Mouse (Mus musculus): ENCODE data around the gene F2rl1. TPM values are rescaled to one million over a fixed set of nuclear protein-coding genes. Genes with fewer than 3 reads are reported as not detected.
"Not testable (repeated sequence)": the region's sequence is repeated elsewhere in the genome, so short reads cannot be mapped to it uniquely, and the experiment has no call there.

F2rl1 gene
- total and polyA plus RNA-seq, 3 experiments, result 0.05 TPM; not detected in 2

DNA sequence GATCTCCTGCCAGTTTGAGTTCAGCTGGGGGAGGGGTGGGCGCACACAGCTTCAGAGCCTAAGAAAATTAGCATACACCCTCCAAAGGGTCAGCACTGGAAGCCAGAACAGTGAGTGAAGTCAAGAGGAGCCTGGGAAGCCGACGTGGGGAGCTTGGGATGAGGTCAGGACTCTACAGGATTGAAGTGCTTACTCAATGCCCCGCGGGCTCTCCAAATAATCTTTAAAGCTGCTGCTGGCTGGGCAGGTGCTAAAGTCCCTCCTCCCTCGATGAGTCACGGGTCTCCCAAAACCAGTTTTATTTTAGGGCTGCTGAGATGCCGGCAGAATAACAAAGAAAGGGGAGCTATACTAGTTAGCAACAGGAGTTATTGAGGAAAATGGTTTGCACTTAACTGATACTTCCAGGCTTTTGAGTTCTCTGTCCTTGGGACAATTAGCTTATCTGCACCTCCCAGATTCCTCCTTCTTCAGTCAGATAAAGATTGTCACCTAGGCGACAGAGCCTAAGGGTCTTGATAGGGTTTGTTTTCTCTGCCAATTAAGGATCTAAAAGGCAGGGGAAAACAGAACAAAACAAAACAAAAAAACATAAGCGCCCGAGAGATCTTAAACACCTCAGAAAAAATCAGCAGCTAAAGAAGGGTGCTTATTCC lies 10.6 kb upstream of the F2rl1 start:
- H3K36me3 ChIP-seq (replicated peaks), result no peaks in the 10 kb centered on the region
- peak; percentile 64 for ATAC-seq (ENCODE audit: extremely low read depth, insufficient number of reproducible peaks, low FRiP score, poor library complexity, severe bottlenecking)
- peaks cover 2% of the 10 kb centered on the region; the same call in 1 of the 2 replicates for H3K27me3 ChIP-seq (ENCODE audit: insufficient read depth, low read length)
- TF ChIP-seq TAL1 (conservative IDR thresholded peaks at IDR 0.05; ENCODE audit: low read depth, low read length) (peak; percentile 78), GATA1 (IDR thresholded peaks at IDR 0.05; ENCODE audit: borderline replicate concordance, low read length) (no peak)
- peak; percentile 50 for DNase-seq (ENCODE audit: low spot score)
- peak overlapping the region; percentile 67 for H3K4me3 ChIP-seq (ENCODE audit: low read depth, low read length)
- no peaks in the 10 kb centered on the region for H3K9me3 ChIP-seq (replicated peaks)
- peaks cover 75% of the 10 kb centered on the region for H3K4me1 ChIP-seq (ENCODE audit: insufficient read depth, low read depth, low read length)

DNA sequence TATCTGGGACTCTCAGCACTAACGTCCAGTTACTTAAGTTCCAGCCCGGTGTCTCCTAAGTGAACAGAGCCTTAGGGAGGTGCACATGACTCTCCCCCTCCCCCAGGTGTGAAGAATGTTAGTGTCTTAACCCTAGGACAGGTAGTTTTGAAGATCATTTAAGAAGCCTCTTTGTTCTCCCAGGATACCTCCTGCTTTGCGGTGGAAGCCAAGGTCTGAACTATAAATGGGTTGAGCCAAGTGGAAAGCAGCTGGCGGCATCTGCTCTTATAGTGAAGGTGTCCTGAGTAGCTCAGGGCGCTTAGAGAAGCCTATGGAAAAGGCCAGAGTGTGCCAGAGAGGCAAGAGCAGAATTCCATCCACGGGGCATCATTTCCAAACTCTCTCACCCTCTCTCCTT lies 10.0 kb upstream of the F2rl1 start:
- Histone ChIP-seq H3K4me3 (ENCODE audit: low read depth, low read length) (peak overlapping the region; percentile 67), H3K36me3 (replicated peaks) (no peaks in the 10 kb centered on the region), H3K9me3 (replicated peaks) (no peaks in the 10 kb centered on the region), H3K4me1 (ENCODE audit: insufficient read depth, low read depth, low read length) (peaks cover 77% of the 10 kb centered on the region), H3K27me3 (ENCODE audit: insufficient read depth, low read length) (peaks cover 2% of the 10 kb centered on the region; the same call in 1 of the 2 replicates)
- no peak for ATAC-seq (ENCODE audit: extremely low read depth, insufficient number of reproducible peaks, low FRiP score, poor library complexity, severe bottlenecking)
- DNase-seq (ENCODE audit: low spot score), result no peak
- TF ChIP-seq CTCF (IDR thresholded peaks at IDR 0.05; ENCODE audit: low read depth, low read length) (no peak), POLR2AphosphoS5 (IDR thresholded peaks at IDR 0.05; ENCODE audit: insufficient replicate concordance, low read depth, low read length) (no peak), GATA2 (IDR thresholded peaks at IDR 0.05; ENCODE audit: borderline replicate concordance, low read depth, low read length) (no peak), GATA1 (IDR thresholded peaks at IDR 0.05; ENCODE audit: borderline replicate concordance, low read length) (no peak), TAL1 (conservative IDR thresholded peaks at IDR 0.05; ENCODE audit: low read depth, low read length) (no peak)

DNA sequence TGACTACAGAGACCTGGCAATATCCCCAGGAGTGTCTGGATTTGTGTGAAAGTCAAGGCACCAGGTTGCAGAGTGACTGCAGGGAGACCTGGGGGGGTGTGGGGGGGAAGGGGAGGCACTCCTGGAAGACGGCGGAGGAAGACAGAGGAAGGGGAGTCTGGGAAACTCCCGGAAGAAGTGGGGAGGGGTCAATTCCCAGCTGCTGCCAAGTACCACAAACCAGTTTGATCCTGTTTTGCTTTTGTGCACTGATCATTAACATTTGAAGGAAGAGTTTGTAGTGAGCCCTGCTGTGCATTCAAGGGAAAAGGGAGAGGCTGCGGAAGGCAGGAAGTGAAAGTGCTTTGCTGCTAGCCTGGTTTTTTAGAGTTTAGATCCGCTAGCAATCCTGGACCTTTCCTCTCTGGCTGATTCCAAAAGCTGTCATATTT lies 9.1 kb upstream of the F2rl1 start:
- H3K4me3 ChIP-seq (ENCODE audit: low read depth, low read length), result peak overlapping the region; percentile 48; the same call in 1 of the 2 replicates
- ATAC-seq (ENCODE audit: extremely low read depth, insufficient number of reproducible peaks, low FRiP score, poor library complexity, severe bottlenecking) (no peak), DNase-seq (ENCODE audit: low spot score) (no peak)
- peaks cover 79% of the 10 kb centered on the region for H3K4me1 ChIP-seq (ENCODE audit: insufficient read depth, low read depth, low read length)
- H3K36me3 ChIP-seq (replicated peaks), result no peaks in the 10 kb centered on the region
- no peaks in the 10 kb centered on the region for H3K9me3 ChIP-seq (replicated peaks)
- no peak for TF ChIP-seq GATA2 (IDR thresholded peaks at IDR 0.05; ENCODE audit: borderline replicate concordance, low read depth, low read length)
- no peak for TF ChIP-seq POLR2AphosphoS5 (IDR thresholded peaks at IDR 0.05; ENCODE audit: insufficient replicate concordance, low read depth, low read length)
- H3K27me3 ChIP-seq (ENCODE audit: insufficient read depth, low read length), result no peaks in the 10 kb centered on the region

DNA sequence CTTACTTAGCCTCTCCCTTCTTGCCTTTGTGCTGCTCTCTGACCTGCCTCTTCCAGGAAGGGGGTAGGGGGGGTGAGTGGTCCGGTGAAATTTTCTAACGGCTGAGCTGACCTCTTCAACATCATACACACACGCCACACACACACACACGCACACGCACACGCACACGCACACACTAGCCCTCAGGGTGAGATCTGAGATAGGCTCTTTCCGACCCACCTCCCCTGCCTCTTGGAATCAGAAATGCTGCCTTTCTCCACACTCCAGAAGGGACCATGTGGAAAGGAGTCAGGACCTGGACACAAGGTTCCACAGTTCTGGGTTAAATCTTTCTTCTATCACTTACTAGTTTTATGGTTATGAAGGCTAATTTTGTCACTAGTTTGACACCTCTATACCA lies 8.6 kb upstream of the F2rl1 start:
- H3K9me3 ChIP-seq (replicated peaks), result no peaks in the 10 kb centered on the region
- no peak overlapping the region; the same call in 1 of the 2 replicates for H3K4me3 ChIP-seq (ENCODE audit: low read depth, low read length)
- no peaks in the 10 kb centered on the region for H3K36me3 ChIP-seq (replicated peaks)
- H3K27me3 ChIP-seq (ENCODE audit: insufficient read depth, low read length), result no peaks in the 10 kb centered on the region
- H3K4me1 ChIP-seq (ENCODE audit: insufficient read depth, low read depth, low read length), result peaks cover 77% of the 10 kb centered on the region
- no peak for ATAC-seq (ENCODE audit: extremely low read depth, insufficient number of reproducible peaks, low FRiP score, poor library complexity, severe bottlenecking)
- TF ChIP-seq TAL1 (conservative IDR thresholded peaks at IDR 0.05; ENCODE audit: low read depth, low read length), result no peak
- TF ChIP-seq CTCF (IDR thresholded peaks at IDR 0.05; ENCODE audit: low read depth, low read length), result no peak
- TF ChIP-seq GATA1 (IDR thresholded peaks at IDR 0.05; ENCODE audit: borderline replicate concordance, low read length), result no peak
- TF ChIP-seq GATA2 (IDR thresholded peaks at IDR 0.05; ENCODE audit: borderline replicate concordance, low read depth, low read length), result no peak
- no peak for DNase-seq (ENCODE audit: low spot score)

DNA sequence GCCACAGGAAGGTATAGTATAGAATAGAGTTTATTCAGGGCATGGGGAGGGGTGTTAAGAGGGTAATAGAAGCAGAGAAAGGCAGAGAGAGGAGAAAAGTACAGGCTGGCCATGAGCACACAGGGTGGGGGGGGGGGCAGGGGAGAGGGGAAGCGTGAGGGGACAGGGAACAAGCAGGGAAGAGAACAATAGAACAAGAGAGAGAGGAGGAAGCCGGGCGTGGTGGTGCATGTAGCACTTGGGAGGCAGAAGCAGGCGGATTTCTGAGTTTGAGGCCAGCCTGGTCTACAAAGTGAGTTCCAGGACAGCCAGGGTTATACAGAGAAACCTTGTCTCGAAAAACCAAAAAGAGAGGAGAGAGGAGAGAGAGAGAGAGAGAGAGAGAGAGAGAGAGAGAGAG lies 8.1 kb upstream of the F2rl1 start:
- H3K9me3 ChIP-seq (replicated peaks); DNase-seq (ENCODE audit: low spot score); H3K4me3 ChIP-seq (ENCODE audit: low read depth, low read length); ATAC-seq (ENCODE audit: extremely low read depth, insufficient number of reproducible peaks, low FRiP score, poor library complexity, severe bottlenecking); H3K27me3 ChIP-seq (ENCODE audit: insufficient read depth, low read length); H3K36me3 ChIP-seq (replicated peaks): not testable (repeated sequence)
- H3K4me1 ChIP-seq (ENCODE audit: insufficient read depth, low read depth, low read length), result peaks cover 73% of the 10 kb centered on the region

DNA sequence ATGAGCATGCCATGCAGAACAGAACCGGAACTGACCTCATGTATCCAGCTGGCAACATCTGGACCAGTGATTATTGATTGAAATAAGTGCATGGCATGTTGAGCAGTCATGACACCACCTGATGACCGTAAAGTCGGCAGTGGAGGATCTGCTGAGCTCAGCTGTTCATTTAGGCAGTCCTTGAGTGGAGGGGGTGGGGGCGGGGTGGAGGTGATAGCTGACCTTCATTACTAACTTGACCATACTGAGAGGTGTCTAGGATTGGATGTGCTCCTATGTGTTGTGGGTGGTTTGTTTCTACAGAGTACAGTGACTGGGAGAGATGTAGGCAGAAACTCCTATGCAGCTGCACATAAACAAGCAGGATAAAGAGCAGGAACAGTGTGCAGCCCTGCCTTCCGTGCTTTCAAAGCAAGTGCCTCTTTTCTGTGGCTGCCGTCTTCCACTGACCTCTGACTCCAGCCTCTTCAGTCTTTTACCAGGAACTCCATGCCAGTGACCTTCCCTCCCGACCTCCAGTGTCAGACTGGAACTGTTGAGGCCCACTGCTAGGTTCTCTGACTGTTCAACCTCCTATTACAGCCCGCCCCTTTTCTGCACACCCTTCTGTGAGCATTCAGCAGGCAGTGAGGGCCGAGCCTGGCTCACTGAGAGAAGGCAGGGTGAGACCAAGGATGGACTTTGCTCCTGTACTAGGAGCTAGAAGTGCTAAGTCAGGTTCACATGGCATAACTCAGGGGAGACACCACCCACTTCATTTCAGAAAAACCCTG lies 6.4 kb upstream of the F2rl1 start:
- no peak for TF ChIP-seq GATA2 (IDR thresholded peaks at IDR 0.05; ENCODE audit: borderline replicate concordance, low read depth, low read length)
- no peak for TF ChIP-seq CTCF (IDR thresholded peaks at IDR 0.05; ENCODE audit: low read depth, low read length)
- TF ChIP-seq GATA1 (IDR thresholded peaks at IDR 0.05; ENCODE audit: borderline replicate concordance, low read length), result no peak
- TF ChIP-seq POLR2AphosphoS5 (IDR thresholded peaks at IDR 0.05; ENCODE audit: insufficient replicate concordance, low read depth, low read length), result no peak
- TF ChIP-seq TAL1 (conservative IDR thresholded peaks at IDR 0.05; ENCODE audit: low read depth, low read length), result no peak
- Histone ChIP-seq H3K4me1 (ENCODE audit: insufficient read depth, low read depth, low read length) (peaks cover 70% of the 10 kb centered on the region), H3K36me3 (replicated peaks) (no peaks in the 10 kb centered on the region), H3K27me3 (ENCODE audit: insufficient read depth, low read length) (peaks cover 8% of the 10 kb centered on the region), H3K4me3 (ENCODE audit: low read depth, low read length) (no peak overlapping the region), H3K9me3 (replicated peaks) (no peaks in the 10 kb centered on the region)
- DNase-seq (ENCODE audit: low spot score) (no peak), ATAC-seq (ENCODE audit: extremely low read depth, insufficient number of reproducible peaks, low FRiP score, poor library complexity, severe bottlenecking) (no peak)

Data from G1E (cell line).